Mouse (Mus musculus) neutrophil, adult 5-6 weeks (primary cell): ENCODE measurements around the gene Otulin. TPM values are rescaled to one million over a fixed set of nuclear protein-coding genes. Genes with fewer than 3 reads are reported as not detected.

ENCODE experiments used
- ATAC-seq: fragments of 151-379, 151-347 bp; 2 replicates; pipeline ENCODE4 v1.8.0; 2017; ENCODE audit warnings: mild to moderate bottlenecking, moderate TSS enrichment; ENCODE audit not compliant: insufficient number of reproducible peaks, poor library complexity, low FRiP score, severe bottlenecking; ENCODE audit errors: extremely low read depth
- total RNA-seq: library from RNA; stranded (forward); fragments of 200-1000 nt; gene quantifications from 2 replicates; pipeline ENCODE4 v1.2.3, GENCODE M21; 2017

The Otulin gene
- total RNA-seq, 1 experiment from 2014 or later = 78.6 TPM

DNA sequence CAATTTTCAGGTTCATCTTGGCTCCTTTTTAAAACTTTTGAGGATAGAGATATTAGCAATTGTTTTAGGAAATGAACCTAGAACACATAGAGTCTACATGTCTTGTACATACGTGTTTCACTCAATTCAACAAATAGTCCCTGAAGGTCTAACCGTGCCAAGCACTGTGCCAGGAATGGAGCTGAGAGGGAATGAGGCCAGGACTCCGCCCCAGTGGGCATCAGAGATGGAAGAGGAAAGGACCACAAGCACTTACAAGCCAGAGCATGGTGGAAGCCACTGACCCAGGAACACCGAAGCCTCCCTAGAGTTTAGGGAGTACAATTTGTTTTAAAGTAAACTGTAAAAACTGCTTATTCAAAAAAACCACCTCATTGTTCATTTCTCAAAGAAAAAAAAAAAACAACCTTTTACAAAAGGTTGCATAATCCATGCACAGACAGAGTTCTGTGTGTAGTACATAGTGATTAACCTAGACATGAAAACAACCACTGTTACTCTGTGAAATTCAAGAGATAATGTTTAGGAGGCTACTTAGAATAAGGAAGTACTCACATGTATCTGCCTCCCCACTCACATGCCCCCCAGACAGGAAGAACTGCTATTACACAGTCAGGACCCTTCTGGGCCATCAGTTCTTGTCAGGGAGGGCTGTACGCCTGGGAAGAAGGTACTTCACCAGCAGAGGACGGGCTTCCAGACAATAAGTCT, 9.9 kb downstream of the Otulin start:
- ATAC-seq = no peak

- no peak for ATAC-seq
Measured at GRCm38 (mm10) chr15:27619683-27620082, 10.8 kb downstream of the Otulin start.

- no peak for ATAC-seq
Measured at GRCm38 (mm10) chr15:27618778-27619533, 11.5 kb downstream of the Otulin start.

- ATAC-seq = no peak
Measured at GRCm38 (mm10) chr15:27617227-27617626, 13.3 kb downstream of the Otulin start.

DNA sequence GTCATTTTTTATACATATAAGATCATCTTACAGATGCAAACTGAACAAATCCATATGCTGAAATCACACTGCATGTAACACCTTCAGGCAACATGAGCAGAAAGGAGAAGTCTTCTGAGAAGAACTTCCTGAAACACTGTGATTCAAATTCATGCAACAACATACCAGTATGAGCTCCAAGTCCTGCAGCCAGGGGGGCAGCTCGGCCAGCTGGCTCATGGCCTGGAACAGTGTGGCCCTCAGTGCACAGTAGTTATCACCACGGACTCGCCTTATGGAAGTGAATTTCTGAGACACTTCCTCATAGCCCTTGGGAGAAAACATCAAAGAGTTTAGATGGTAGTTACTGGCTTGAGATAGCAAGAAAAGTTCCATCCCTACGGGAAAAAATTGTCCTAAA, 14.3 kb downstream of the Otulin start:
- ATAC-seq = no peak

- ATAC-seq = no peak
Measured at GRCm38 (mm10) chr15:27613255-27613654, 17.2 kb downstream of the Otulin start.

GRCm38 (mm10) chr15:27612533-27613221, 17.8 kb downstream of the Otulin start:
- peak; percentile 84 for ATAC-seq

- no peak for ATAC-seq
Measured at GRCm38 (mm10) chr15:27609554-27609953, 20.9 kb downstream of the Otulin start.

GRCm38 (mm10) chr15:27605252-27605651, 25.2 kb downstream of the Otulin start:
- no peak for ATAC-seq

- ATAC-seq = no peak
Measured at GRCm38 (mm10) chr15:27604558-27604957, 25.9 kb downstream of the Otulin start.

DNA sequence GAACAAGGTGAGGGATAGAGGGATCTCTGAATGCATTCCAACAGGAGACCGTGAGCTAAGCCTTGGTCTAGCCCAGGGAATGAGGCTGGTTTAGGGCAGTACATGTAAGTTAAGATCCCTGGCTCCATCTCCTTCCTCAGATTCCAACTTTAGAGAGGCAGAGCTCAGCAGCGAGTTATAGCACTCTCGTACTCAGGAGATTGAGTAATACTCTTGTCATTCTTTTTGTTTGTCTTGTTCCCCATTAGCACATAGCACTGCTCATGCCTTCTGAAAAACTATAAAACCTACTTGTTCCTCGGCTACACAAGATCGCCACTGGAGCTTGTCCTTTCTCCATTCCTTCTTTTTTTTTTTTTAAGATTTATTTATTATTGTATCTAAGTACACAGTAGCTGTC, 30.0 kb downstream of the Otulin start:
- ATAC-seq = no peak

- ATAC-seq = no peak
Measured at GRCm38 (mm10) chr15:27598786-27599385, 31.6 kb downstream of the Otulin start.

- ATAC-seq = no peak
Measured at GRCm38 (mm10) chr15:27597516-27597915, 33.0 kb downstream of the Otulin start.

GRCm38 (mm10) chr15:27596463-27597140, 33.9 kb downstream of the Otulin start:
- peak; percentile 80 for ATAC-seq

GRCm38 (mm10) chr15:27595560-27595959, 34.9 kb downstream of the Otulin start:
- ATAC-seq = no peak

DNA sequence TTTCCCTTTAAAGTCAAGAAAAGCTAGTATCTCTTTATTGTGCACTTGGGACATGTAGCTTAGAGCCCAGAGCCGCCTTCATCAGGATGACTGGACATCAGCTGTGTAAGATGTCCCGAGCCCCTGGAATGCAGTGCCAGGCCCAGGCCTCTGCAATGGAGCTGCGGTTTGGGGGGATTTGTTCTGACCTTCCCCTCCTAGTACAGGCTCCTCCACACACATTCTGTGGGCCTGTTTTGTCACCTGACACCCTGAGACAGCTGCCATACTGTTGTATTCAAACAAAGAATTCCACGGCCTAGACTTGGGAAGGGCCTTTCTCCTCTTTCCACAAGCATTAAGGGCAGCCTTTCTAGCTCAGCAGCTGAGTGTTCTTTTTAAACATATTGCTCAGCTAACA, 35.5 kb downstream of the Otulin start:
- ATAC-seq = no peak

GRCm38 (mm10) chr15:27593717-27594116, 36.8 kb downstream of the Otulin start:
- ATAC-seq = no peak

DNA sequence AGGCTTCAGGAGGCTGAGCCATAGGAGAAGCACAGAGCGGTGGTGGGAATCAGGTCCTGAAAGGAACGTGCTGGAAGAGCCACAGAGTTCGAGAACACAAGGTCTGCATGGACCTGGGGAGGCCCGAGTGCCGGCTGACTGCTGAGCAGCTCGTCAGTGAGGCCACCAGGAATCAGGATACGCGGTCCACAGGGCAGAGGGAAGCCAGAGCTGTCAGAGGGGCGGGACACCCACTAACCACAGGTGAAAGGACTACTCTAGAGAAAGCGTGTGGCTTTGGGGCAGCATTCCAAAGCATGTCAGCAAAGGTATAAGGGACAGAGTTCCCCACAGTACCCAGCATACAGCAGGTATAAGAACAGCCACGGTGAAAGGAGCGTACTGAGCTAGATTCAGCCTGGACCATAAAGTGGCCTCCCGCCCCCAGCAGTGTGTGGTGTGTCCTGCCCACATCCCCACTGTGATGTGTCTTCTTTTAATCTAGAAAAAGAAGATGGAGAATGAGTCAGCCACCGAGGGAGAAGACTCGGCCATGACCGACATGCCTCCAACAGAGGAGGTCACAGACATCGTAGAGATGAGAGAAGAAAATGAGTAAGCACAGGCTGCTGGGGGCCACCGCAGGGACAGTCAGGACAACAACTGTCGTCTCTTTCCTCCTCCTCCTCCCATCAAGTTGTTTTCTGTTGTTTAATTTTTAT, 37.7 kb downstream of the Otulin start:
- ATAC-seq = no peak
